Mouse (Mus musculus): ENCODE results near the gene Dnajc6.

GRCm38 (mm10) chr4:101621241-101621640, 124.8 kb downstream of the Dnajc6 start:
- no peak for TF ChIP-seq CTCF (IDR thresholded peaks at IDR 0.05; ENCODE audit: low read depth)
- TF ChIP-seq EP300 (optimal IDR thresholded peaks at IDR 0.05), result no peak

All from stomach, postnatal 0 days (tissue).